Mouse (Mus musculus): ENCODE measurements around the gene Nsun5. TPM values are rescaled to one million over a fixed set of nuclear protein-coding genes. Genes with fewer than 3 reads are reported as not detected.
"Not testable (repeated sequence)": the region's sequence is repeated elsewhere in the genome, so short reads cannot be mapped to it uniquely, and the experiment has no call there.

The Nsun5 gene
- total RNA-seq, 1 experiment from 2014 or later: 24.7 TPM

DNA sequence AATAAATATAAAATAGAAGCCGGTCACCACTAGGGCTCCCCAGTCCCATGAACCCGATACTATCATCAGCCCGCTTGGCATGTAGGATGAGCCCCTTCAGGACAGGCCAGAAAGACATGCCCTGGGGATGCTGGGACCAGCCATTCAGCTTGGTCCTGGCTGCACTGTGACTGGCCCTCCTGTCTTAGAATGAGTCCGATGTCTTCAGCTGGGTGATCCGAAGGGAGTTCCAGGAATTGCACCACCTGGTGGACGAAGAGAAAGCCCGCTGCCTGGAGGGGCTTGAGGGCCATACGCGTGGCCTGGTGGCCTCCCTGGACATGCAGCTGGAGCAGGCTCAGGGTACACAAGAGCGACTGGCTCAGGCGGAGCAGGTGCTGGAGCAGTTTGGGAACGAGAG lies 6.2 kb upstream of the Nsun5 start:
- ATAC-seq (replicated peaks in 1 of 2; ENCODE audit: insufficient read depth in 1 of 2, low FRiP score in 2 of 2, low TSS enrichment in 1 of 2, low read depth in 1 of 2, poor library complexity in 2 of 2, severe bottlenecking in 2 of 2): peak; percentile 65 to 76; a peak in 3 of 4 replicates

DNA sequence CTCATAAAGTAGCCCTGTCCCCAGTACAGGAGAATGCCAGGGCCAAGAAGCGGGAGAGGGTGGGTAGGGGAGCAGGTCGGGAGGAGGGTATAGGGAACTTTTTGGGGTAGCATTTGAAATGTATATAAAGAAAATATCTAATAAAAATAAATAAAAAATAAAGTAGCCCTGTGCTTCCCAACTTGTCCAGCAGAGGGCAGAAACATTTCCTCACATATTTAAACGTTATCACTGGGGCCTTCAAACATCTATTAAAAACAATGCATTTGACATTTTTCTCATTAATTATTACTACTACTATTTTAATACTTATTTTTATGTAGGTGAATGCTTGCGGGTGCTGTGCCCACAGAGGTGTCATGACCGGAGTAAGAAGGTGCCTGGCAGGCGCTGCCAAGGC lies 1.9 kb upstream of the Nsun5 start:
- ATAC-seq (replicated peaks in 1 of 2; ENCODE audit: insufficient read depth in 1 of 2, low FRiP score in 2 of 2, low TSS enrichment in 1 of 2, low read depth in 1 of 2, poor library complexity in 2 of 2, severe bottlenecking in 2 of 2): no peak

DNA sequence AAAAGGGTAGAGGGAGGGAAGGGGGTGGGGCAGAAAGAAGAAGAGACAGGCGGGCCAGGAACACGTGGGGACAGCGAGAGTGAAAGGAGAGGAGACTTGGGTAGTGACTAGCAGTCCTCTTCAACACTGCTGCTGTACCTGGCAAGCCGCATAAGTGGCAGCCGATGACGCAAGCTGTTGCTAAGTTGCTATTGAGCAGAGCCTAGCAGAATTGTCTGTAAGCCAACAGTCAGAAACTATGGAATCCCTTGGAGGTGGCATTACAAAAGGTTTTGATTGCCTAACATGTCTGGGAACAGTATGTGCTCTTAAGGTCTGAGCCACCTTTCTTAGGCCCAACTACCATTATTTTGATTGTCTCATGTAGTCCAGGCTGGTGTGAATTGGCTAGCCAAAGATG lies 1.4 kb upstream of the Nsun5 start:
- no peak for ATAC-seq (replicated peaks in 1 of 2; ENCODE audit: insufficient read depth in 1 of 2, low FRiP score in 2 of 2, low TSS enrichment in 1 of 2, low read depth in 1 of 2, poor library complexity in 2 of 2, severe bottlenecking in 2 of 2)

- not testable (repeated sequence) for ATAC-seq (replicated peaks in 1 of 2; ENCODE audit: insufficient read depth in 1 of 2, low FRiP score in 2 of 2, low TSS enrichment in 1 of 2, low read depth in 1 of 2, poor library complexity in 2 of 2, severe bottlenecking in 2 of 2)
These were observed 557 bp upstream of the Nsun5 start for GRCm38 (mm10) chr5:135369196-135369595.

DNA sequence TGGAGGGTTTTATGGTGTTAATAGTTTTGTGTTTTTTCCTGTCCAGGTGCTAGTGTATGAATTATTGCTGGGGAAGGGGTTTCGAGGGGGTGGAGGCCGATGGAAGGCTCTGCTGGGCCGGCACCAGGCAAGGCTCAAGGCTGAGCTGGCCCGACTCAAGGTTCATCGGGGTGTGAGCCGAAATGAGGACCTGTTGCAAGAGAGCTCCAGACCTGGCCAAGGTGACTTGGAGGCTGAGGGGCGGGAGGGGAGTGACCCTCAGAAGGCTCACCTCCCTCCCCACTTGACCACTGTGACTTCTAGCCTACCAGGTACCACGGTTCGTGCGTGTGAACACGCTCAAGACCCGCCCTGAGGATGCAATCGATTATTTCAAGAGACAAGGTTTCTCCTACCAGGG lies 1.4 kb downstream of the Nsun5 start:
- no peak for ATAC-seq (replicated peaks in 1 of 2; ENCODE audit: insufficient read depth in 1 of 2, low FRiP score in 2 of 2, low TSS enrichment in 1 of 2, low read depth in 1 of 2, poor library complexity in 2 of 2, severe bottlenecking in 2 of 2)

DNA sequence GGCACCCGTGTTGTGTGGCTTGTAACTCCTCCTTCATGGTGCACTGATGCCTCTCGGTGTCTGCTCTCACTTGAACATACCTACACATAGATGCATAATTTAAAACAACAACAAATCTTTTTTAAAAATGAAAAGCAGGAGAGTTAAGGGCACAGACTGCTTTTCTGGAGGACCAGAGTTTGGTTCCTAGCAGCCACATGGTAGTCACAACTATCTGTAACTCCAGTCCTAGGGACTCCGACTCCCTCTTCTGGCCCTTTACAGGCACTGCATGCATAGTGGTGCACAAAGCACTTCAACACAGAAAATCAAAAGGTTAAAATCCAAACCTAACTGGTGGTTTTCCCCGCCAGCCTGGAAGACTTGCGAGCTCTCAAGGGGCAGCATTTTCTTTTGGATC lies 3.8 kb downstream of the Nsun5 start:
- no peak for ATAC-seq (replicated peaks in 1 of 2; ENCODE audit: insufficient read depth in 1 of 2, low FRiP score in 2 of 2, low TSS enrichment in 1 of 2, low read depth in 1 of 2, poor library complexity in 2 of 2, severe bottlenecking in 2 of 2)

DNA sequence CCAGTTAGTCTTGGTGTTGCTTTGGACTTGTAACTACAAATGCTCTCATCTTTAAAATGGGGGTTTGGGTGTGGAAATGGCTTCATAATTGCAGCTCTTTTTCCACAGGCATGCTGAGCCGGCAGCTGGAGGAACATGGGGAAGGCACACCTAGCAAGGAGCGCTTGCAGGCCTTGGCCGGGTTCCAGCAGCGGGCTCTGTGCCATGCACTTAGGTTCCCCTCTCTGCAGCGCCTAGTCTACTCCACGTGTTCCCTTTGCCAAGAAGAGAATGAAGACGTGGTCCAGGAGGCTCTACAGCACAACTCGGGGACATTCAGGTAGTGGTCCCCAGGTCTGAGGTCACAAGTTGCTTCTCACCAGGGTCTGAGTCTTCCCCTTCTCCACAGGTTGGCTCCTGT lies 5.4 kb downstream of the Nsun5 start:
- no peak for ATAC-seq (replicated peaks in 1 of 2; ENCODE audit: insufficient read depth in 1 of 2, low FRiP score in 2 of 2, low TSS enrichment in 1 of 2, low read depth in 1 of 2, poor library complexity in 2 of 2, severe bottlenecking in 2 of 2)

GRCm38 (mm10) chr5:135376341-135376740 lies 6.6 kb downstream of the Nsun5 start:
- ATAC-seq (replicated peaks in 1 of 2; ENCODE audit: insufficient read depth in 1 of 2, low FRiP score in 2 of 2, low TSS enrichment in 1 of 2, low read depth in 1 of 2, poor library complexity in 2 of 2, severe bottlenecking in 2 of 2): no peak

GRCm38 (mm10) chr5:135380681-135381080 lies 10.9 kb downstream of the Nsun5 start:
- no peak for ATAC-seq (replicated peaks in 1 of 2; ENCODE audit: insufficient read depth in 1 of 2, low FRiP score in 2 of 2, low TSS enrichment in 1 of 2, low read depth in 1 of 2, poor library complexity in 2 of 2, severe bottlenecking in 2 of 2)

- ATAC-seq (replicated peaks in 1 of 2; ENCODE audit: insufficient read depth in 1 of 2, low FRiP score in 2 of 2, low TSS enrichment in 1 of 2, low read depth in 1 of 2, poor library complexity in 2 of 2, severe bottlenecking in 2 of 2): no peak
These were observed 11.7 kb downstream of the Nsun5 start for GRCm38 (mm10) chr5:135381356-135381925.

DNA sequence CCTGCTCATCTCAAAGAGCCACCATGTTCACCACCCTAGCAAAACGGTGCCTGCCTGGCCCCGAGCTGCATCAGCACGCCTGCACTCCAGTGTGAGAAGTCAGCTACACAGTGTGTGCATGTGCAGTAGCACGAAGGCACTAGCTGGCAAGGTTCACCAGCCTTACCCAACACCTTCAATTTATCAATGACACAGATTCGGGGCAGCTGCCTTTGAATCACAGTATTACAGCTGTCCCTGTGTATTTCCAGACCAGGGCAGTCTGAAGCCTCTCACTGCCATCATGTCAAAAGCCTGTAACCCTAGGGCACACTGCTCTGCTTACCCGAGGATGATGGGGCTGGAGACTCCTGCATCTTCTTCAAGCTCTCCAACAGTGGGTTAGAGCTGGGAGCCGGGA lies 13.0 kb downstream of the Nsun5 start:
- no peak for ATAC-seq (replicated peaks in 1 of 2; ENCODE audit: insufficient read depth in 1 of 2, low FRiP score in 2 of 2, low TSS enrichment in 1 of 2, low read depth in 1 of 2, poor library complexity in 2 of 2, severe bottlenecking in 2 of 2)

DNA sequence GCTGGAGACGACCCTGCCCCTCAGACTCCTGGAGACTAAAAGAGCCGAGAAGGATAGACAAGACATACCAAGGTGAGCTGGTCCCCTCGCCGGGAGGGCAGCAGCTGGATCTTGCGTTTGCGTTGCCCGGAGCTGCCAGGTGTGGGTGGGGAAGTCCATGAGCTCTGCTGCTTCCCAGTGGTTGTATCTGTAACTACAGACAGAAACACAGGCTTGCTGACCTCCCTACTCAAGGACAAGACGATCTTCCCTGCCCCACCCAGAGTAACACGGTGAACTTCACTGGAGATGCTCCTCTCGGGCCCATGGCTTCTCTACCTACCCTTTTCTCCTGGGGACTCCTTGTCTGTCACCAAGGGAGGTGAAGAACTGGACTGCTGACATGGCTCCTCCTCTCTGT lies 14.0 kb downstream of the Nsun5 start:
- no peak for ATAC-seq (replicated peaks in 1 of 2; ENCODE audit: insufficient read depth in 1 of 2, low FRiP score in 2 of 2, low TSS enrichment in 1 of 2, low read depth in 1 of 2, poor library complexity in 2 of 2, severe bottlenecking in 2 of 2)

- peak; percentile 70 to 80 for ATAC-seq (replicated peaks in 1 of 2; ENCODE audit: insufficient read depth in 1 of 2, low FRiP score in 2 of 2, low TSS enrichment in 1 of 2, low read depth in 1 of 2, poor library complexity in 2 of 2, severe bottlenecking in 2 of 2)
These were observed 24.5 kb downstream of the Nsun5 start, which contains the start of gene Pom121 for GRCm38 (mm10) chr5:135394004-135394823. Gene Pom121 (minus strand): TSS chr5:135394546.

DNA sequence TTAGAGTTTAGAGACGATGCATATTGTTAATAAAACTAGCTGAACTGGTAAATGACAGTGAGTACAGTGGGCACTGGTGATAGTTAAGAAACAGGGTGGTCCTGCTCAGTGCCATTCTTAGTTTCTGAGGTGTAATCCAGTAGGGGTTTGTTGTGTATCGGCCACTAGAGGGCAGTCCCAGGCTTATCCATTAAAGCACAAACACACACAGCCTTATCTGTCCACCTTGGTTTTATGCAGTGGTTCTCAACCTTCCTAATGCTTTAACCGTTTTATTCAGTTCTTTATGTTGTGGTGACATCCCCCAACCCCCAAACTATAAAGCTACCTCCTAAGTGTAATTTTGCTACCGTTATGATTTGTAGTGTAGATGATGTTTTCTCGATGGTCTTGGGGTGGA lies 26.1 kb downstream of the Nsun5 start:
- ATAC-seq (replicated peaks in 1 of 2; ENCODE audit: insufficient read depth in 1 of 2, low FRiP score in 2 of 2, low TSS enrichment in 1 of 2, low read depth in 1 of 2, poor library complexity in 2 of 2, severe bottlenecking in 2 of 2): peak; percentile 42 to 44; a peak in 2 of 4 replicates

DNA sequence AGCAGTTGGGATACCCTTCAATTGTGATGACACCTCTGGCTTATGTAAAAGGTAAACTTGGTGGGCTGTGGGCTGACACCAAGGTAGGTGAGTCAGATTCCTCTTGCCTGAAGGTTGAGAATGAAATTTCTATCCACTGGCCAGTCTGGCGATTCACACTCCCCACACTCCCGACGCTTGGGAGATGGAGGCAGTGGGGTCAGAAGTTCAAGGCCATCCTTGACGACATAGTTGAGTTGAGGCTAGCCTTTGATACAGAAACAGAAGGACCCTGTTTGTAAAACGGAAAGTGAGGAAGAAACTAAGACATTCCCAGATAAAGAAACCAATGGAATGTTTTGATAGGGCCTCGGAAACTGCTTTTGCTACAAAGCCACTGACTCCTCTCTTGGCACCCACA lies 29.6 kb downstream of the Nsun5 start:
- no peak for ATAC-seq (replicated peaks in 1 of 2; ENCODE audit: insufficient read depth in 1 of 2, low FRiP score in 2 of 2, low TSS enrichment in 1 of 2, low read depth in 1 of 2, poor library complexity in 2 of 2, severe bottlenecking in 2 of 2)

DNA sequence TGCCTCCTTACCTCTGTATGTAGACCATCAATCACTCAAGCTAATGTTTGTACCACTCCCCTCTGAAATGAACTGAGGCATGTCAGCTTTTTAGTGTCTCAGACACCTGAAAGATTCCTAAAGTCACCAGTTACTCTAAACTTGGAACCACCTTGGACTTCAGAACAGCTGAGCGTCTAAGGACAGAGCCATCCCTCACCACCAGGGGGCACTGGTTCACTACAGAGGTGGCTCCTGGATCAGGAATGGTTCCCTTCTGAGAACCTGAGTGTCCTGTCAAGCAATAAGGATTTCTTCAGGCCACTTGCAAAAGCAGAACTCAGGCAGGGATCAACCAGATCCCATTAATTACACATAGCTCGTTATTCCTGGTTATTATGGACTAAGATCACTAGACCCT lies 30.5 kb downstream of the Nsun5 start:
- peak; percentile 68 to 79; a peak in 3 of 4 replicates for ATAC-seq (replicated peaks in 1 of 2; ENCODE audit: insufficient read depth in 1 of 2, low FRiP score in 2 of 2, low TSS enrichment in 1 of 2, low read depth in 1 of 2, poor library complexity in 2 of 2, severe bottlenecking in 2 of 2)

DNA sequence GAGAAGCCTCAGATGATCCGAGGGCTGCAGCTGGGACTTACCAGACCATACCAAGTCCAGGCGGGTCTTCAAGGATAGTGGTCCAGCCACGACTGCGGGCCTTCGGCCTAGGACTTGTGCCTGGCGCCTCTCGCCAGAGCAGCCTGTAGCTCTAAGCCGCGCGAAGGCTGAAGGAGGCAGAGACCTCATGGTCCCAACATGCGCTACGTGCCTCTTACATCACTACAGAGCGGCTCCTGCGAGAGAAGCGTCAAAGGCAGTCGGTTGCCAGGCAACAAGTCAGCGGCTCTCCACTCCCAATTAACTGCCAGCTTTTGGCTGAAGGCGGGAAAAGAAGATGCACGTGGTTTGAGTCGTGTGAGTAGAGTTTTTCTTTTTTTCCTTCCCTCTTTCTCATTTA lies 34.9 kb downstream of the Nsun5 start:
- peak in 1 of 2 experiments; percentile 23; a peak in 1 of 4 replicates for ATAC-seq (replicated peaks in 1 of 2; ENCODE audit: insufficient read depth in 1 of 2, low FRiP score in 2 of 2, low TSS enrichment in 1 of 2, low read depth in 1 of 2, poor library complexity in 2 of 2, severe bottlenecking in 2 of 2)

DNA sequence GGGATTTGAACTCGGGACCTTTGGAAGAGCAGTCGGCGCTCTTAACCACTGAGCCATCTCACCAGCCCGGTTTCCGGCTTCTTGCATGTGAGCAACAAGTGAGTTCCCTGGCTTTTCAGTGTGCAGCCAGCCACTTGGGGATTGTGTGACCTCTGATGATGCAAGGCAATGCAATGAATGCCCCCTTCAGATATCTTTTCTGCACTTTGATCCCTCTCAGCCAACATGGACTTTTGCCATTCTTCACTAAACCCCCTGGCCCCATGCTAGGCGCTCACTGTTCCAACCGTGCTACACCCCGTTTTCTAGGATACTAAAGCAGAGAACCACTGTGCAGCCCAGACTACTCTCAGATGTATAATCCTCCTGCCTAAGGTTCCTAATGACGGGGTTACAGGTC lies 35.7 kb downstream of the Nsun5 start:
- ATAC-seq (replicated peaks in 1 of 2; ENCODE audit: insufficient read depth in 1 of 2, low FRiP score in 2 of 2, low TSS enrichment in 1 of 2, low read depth in 1 of 2, poor library complexity in 2 of 2, severe bottlenecking in 2 of 2): no peak

GRCm38 (mm10) chr5:135408114-135408513 lies 38.4 kb downstream of the Nsun5 start:
- ATAC-seq (replicated peaks in 1 of 2; ENCODE audit: insufficient read depth in 1 of 2, low FRiP score in 2 of 2, low TSS enrichment in 1 of 2, low read depth in 1 of 2, poor library complexity in 2 of 2, severe bottlenecking in 2 of 2): no peak

All from hematopoietic stem cell, adult 5-6 weeks (primary cell).